Mouse (Mus musculus) common myeloid progenitor, adult 5-6 weeks (primary cell): ENCODE measurements around the gene Hspg2. TPM values are rescaled to one million over a fixed set of nuclear protein-coding genes. Genes with fewer than 3 reads are reported as not detected.
"Not testable (repeated sequence)": the region's sequence is repeated elsewhere in the genome, so short reads cannot be mapped to it uniquely, and the experiment has no call there.

Experiments
- ATAC-seq: replicated peaks from 2 replicates; pipeline ENCODE4 v1.8.0; 2016; ENCODE audit warnings: low read depth, mild to moderate bottlenecking, moderate TSS enrichment, inconsistent platforms; ENCODE audit not compliant: poor library complexity, severe bottlenecking
- total RNA-seq: library from RNA; stranded (forward); fragments of 200-1000, 187-1606 nt; gene quantifications from 2 replicates; pipeline ENCODE4 v1.2.3, GENCODE M21; 2017

The Hspg2 gene
- total RNA-seq: under 0.01 TPM in 1 of 2 replicates, not detected in the other

DNA sequence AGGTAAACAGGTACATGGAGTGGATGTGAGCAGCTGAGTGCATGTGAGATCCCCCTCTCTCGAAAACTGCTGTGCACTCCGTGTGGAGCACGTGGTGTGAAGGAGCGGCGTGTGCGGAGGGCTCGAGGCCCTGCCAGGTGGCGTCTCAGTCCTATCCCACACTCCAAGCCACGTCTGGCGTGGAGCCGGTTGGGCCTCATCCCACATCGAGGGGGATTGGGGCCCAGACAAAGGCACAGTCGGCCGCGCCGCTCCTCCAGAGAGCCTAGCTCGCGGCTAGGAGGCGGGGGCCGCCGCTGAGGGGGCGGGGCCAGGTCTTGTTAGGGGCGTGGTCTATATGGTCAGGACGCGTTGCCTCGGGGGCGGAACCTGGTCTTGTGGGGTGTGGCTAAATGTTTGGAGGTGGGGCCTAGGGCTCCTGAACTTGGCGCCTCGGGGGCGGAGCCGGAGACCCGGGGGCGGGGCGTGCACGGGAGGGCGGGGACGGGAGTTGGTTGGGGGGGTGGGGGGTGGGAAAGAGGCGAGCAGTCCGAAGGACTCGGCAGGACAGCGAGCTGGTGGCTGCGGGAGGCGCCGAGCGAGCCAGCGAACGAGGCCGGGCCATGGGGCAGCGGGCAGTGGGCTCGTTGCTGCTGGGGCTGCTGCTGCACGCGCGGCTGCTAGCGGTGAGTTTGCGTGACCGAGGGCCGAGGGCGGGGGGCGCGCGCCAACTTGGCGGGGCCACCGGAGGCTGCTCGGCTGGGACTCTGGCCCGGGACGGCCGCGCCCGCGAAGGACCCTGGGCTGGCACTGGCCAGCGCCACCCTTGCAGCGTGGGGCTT is at the start of gene Hspg2:
TSS of gene Hspg2 (plus strand) at position 510 of the 821 bp plus-strand sequence.
- peak; percentile 97 for ATAC-seq

DNA sequence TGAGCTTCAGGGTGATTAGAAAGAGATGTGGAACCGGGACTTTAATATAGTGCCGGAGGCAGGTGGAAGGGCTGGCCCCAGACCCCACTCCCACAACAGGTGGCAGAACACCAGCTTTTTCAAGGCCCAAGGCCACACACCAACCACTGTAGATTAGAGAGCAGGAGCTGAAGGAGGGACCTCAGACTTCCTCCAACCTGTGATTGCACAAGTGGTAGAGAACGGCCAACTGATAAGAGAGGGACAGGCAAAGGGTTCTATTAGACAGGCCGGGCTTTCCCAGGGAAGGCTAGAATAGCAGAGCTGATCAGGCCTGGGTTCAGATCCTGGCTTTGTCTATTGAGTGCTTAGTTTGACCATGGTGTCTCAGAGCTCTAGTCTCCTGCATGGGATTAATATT is 38.1 kb upstream of the Hspg2 start, which contains the start of gene Cela3b:
TSS of gene Cela3b (minus strand) at position 39 of the 400 bp plus-strand sequence.
- 0 out of 2 replicates have a peak, but pooled peaks have one; percentile 39 for ATAC-seq

DNA sequence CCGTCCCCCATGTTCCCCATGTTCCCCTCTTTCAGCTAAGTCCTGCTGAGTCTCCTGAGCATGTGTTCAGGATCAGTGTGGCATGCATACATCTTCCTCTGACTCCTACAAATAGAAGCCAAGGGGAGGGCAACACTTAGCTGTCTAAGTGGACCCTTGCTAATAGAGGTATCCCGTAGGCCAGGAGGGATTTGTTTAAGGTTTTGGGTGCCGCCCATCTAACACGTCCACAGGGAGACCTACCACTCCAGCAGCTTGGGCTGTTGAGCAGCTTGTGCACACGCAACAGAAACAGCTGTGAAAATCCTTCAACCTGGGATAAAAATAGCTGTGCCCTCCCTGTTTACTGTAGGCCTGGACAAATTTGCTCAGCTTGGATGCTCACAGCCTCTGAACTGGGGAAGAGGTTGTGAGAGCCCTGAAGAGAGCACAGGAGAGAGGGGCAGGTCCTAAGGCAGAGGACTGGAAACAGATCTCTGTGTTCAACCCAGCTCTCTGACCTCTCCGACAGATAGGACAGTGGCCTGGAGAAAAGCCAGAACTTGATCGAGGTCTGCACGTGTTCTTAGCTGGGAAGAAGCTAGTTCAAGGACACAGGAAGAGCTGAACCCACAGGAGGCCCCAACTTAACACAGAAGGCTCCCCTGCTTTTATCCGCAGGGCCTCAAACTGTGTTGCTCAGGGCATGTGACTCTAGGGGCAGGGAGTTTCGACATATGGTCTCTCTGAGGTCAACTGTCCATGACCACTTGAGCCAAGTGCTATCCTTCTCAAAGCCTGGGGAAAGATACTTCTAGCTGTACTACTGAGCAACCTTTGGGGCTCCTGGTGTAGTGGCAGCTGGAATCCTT is 35.6 kb upstream of the Hspg2 start:
- ATAC-seq: not testable (repeated sequence)

DNA sequence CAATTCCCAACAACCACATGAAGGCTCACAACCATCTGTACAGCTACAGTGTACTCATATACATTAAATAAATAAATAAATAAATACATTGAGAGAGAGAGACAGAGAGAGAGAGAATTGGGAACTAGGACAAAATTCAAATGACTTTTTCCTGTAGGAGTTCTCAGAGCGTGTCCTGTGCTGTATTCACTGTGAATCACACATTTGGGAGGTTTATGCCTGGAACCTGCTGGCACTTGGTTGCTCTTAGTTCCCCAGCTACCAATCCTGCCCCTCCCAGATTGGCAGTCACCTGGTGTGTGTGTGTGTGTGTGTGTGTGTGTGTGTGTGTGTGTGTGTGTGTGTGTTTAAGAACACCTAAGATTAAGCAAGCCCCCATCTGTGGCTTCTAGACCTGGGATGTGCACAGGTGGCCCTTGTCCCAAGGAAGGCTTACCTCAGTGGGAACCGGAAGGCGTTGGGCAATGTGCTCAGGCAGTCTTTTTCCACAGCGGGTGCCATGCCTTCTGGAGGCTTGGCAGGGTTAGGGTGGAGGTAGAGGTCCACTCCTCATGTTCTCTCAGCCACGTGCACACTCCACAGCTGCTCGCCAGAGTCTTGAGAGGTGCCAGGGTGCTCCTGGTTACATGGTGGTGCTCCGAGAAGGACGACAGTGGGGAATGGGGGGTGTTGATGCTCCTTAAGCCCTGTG is 31.4 kb upstream of the Hspg2 start:
- no peak for ATAC-seq

DNA sequence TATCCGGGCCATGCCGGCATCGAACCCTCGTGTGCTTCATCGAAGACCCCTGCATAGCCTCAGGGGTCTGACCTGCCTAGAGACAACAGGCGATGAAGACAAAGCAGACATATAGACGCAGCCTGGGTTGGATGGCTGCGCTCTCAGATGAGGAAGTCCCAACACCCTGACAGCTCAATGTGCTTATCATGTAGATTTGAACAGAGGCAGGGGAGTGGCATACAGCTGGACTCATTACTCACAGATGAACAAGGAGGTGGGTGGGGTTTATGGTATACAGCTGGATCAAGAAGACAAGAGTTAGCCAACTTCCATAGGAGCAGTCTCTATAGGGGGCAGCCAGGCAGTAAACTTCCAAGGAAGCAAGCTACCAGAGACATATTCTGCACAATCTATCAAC is 29.7 kb upstream of the Hspg2 start:
- peak; percentile 89 for ATAC-seq

DNA sequence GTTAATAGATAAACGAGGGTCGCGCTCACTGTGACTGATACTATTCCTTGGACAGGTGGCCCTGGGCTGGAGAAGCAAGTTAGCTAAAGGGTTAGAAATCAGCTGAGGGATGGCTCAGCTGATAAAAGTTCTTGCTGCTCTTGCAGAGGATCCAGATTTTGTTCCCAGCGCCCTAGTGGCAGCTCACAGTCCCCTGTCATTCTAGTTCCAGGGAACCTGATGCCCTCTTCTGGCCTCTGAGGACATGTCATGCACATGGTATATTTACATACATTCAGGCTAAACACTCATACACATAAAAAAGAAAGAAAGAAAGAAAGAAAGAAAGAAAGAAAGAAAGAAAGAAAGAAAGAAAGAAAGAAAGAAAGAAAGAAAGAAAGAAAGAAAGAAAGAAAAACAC is 27.2 kb upstream of the Hspg2 start:
- ATAC-seq: no peak

DNA sequence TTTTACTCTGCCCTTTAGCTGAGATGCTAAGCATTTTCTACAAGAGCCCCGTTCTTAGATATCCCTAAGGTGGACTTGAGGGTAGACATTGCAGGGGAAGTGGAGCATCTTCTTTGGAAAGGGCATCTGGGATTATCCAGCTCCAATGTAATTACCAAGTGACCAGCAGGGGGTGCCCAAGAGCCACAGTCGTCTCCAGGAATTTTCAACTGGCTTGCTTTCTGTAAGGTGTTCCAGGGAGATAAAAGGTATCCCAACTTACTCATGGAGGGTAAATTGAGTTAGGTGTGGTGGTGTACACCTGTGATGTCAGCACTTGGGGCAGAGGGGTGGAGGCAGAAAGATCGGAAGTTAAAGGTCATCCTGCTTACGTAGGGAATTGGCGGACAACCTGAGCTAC is 24.9 kb upstream of the Hspg2 start:
- ATAC-seq: peak; percentile 50; the same call in 1 of the 2 replicates

DNA sequence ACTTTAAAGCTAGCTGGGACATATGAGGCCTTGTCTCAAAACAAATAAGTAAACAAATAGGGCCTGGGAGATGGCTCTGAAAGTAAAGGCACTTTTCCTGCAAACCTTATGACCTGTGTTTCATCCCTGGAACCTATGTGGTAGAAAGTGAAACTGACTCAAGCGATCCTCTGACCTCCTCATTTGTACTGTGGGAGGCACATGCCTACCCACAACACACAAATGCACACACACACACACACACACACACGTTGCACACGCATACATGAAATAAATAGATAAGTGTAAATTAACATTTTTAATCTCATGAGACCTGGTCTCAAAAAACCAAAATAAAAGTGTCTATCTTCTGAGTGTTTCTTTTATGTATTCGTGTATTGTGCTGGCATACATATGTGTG is 22.7 kb upstream of the Hspg2 start:
- no peak for ATAC-seq

DNA sequence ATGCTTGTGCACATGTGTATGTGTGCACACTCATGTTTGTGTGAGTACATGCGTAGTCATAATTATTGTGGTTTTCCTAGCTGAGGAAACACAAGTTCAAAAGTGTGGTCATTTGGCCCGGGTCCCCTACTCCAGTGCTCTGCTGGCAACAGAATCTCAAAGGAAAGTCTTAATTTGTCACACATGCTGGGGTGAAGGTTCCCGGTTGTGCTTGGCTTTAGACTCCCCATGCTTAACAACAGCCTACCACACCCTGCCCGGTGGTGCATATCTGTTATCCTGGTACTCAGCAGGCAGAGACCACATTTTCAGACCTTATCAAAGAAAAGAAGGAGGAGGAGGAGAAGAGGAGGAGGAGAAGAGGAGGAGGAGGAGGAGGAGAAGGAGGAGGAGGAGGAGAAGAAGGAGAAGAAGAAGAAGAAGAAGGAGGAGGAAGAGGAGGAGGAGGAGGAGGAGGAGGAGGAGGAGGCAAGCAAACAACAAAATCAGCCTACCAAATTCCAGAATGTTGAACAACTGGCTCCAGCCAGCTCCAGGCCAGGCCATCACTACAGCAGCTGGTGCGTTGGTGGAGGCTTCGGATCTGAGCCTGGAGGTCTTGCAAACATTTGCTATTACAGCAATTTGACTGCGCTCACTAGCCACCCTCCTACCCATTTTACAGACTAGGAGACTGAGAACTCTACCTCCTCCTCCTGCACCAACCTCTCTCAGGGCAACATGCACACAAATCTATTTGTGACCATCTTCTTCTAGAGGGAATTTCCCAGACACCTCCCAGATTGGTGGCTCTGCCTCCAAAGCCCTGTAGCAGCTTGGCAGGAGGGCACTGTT is 21.0 kb upstream of the Hspg2 start:
- no peak; the same call in 1 of the 2 replicates for ATAC-seq

DNA sequence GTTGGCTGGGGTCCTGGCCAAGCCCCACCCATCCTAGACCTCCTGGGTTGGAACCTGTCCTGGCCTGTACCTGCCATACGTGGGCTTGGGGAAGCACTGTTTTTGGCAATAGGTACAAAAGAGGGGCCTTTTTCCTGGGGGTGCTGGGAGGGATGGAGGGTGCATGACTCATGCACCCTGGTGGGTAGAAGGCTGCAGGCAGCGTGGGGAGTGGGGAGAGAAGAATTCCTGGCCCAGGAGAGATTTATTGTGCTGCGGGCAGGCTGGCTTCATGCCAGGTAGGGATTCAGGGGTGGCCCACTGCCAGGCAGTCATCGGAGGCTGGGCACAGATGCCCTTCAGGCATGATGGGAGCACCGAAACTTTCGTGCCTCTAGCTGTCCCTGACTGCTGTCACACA is 20.4 kb upstream of the Hspg2 start:
- ATAC-seq: no peak

DNA sequence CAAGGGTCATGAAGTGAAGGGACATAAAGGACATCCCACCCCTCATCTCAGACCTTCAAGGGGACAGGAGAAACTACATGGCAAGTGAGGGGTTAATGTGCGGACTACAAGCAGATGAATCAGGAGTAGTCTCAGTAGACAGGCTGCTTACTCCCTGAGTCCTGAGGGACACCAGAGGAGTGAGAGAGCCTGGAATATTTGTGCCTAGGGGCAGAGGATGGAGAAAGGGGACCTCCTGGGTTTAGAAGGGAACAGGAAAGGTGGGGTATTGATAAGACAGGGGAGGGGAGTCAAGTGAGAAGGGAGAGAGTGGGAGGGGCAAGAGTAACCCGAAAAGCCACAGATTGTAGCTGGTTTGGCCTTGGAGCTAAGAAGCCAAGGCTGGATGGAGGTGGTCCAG is 19.9 kb upstream of the Hspg2 start:
- no peak for ATAC-seq

DNA sequence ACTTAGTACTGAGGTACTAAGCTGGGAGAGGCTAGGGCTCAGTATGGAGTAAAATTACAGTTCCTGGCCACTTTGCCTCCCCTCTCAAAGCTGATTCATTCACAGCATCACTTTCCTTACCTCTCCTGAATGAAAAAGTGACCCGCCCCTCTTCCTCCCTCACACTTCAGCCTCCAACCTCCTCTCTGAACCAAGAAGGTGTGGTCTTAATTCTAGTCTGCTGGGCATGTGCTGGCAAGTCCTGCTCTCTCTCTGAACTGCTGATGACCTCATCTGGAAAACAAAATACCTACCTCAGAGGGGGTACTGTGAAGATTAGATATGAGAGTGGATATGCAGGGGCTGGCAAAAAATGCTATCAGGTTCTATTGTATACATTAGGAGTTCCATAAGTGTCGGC is 19.4 kb upstream of the Hspg2 start:
- no peak for ATAC-seq

DNA sequence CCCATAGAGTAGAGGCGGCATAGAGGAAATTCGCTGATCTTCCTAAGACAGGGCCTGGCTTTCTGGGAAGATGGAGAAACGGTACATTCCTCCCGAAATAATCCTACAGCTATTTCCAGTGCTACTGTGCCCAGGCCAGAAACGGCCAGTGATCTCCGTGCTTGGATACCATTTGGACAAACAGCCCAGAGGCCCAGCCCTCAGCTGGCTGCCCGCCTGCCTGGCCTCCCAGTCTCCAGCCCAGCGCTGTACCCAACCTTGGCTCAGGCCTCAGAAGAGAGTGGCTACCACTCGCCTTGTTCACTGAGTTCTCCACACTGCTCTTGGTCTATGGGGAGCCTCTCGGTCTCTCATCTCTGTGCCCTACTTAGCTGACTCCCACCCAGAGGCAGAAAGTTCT is 18.9 kb upstream of the Hspg2 start:
- no peak for ATAC-seq

DNA sequence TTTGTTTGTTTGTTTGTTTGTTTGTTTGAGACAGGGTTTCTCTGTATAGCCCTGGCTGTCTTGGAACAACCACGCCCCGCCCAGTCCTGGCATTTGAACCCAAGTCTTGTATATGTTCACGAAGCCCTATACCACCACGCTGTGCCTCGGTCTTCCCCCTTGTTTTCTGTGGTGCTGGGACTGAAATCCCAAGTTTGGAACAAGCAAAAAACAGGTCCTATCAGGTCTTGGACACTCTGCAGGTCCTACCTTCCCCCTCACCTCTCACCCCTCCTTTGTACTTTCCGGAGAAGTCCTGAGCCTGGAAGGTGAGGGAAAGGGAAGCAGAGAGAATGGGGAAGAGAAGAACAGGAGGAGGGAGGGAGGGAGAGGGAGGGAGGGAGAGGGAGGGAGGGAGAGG is 16.4 kb upstream of the Hspg2 start:
- no peak for ATAC-seq

DNA sequence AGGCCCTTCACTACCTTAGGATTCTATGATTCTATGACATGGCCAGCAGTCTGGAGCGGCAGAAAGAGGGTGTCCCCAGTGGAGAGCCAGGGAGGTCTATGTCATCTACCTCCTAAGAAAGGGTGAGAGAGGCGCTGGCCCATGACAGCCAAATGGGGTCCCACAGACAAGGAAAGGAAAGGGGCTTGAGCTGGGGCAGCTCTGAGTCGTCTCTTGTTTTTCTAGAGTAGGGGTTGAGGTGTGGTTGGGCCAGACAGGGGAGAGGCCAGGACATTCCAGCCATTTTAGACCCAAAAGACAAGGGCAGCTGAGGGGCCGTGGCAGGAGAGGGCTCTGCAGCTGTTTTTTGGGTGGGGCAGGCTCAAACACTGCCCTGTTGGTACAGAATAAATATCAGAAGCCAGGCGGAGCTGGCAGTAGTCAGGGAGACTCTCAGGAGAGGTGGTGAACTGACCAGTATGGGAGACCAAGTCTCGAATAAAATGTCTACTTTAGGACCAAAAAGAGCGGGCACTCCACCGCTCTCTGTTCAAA is 15.3 kb upstream of the Hspg2 start, which contains the start of gene 1700013G24Rik:
TSS of gene 1700013G24Rik (plus strand) at position 51 of the 534 bp plus-strand sequence.
- ATAC-seq: no peak

DNA sequence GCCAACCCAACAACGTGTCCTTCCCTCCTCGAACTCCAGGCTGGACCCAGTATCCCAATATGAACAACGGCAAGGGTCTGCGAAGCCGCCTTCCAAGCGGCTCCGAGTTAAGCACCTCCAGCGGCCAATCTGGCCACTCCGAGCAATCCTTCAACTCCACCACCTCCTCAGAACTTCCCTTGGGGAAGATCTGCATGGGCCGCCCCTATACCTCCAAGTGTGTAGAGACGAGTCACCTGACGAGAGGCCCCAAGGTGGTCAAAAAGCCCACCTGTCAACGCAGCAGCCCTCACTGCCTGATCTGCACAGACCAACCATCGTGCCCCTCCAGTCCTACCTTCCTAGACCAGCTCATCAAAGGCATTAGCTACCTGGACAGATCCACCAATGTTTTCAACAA is 14.0 kb upstream of the Hspg2 start:
- no peak for ATAC-seq

DNA sequence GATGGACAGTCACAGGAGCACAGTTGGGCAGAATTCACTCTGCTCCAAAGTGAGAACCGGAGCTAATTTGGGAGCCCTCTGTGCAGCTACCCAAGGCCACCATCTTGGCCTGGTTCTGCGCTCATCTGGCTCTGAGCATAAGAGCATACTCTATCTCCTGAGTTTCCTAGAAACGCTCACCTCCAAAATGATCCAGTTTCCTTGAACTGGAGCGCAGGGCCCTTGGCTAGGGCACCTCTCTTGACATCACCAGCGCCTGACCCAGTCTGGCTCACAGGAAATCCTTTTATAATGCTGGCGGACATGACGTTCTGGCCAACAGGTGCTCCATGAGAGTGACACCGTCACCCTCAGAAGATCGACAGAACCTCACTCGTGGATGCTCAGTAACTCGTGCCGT is 12.0 kb upstream of the Hspg2 start:
- ATAC-seq: no peak

DNA sequence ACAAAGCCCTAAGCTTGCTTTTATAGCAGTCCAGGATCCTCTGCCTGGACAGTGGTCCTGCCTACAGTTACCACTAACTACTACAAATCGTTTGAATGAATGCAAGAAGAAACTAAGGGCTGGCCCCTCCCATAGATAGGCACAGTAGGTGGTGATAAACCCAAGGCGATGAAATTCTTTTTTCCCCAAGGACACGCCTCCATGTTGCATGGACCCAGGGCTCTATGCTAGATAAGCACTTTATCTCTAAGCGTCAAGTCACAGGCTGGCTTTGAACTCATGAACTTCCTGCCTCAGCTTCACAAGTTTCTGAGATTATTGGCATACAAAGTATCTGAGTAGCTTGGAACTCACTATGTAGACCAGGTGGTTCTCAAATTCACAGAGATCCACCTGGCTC is 11.3 kb upstream of the Hspg2 start:
- ATAC-seq: peak; percentile 29; the same call in 1 of the 2 replicates

DNA sequence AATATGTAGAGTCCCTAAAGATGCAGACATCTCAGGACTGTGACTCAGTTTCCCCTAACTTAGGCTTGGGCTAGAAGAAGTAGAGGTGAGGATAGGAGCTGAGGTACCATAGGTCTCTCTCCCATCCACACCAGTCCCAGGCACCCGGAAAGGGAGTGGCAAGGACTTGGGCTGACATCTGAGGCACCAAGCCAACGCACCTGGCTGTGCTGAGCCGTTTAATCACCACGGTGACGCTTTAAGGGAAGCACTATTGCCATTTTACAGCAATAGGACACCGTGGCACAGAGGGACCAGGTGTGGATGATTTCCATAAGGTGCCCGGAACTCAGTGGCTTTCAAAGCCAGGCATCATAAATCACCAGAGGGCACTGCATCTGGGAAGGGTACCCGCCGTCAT is 10.3 kb upstream of the Hspg2 start:
- no peak for ATAC-seq
